Mouse (Mus musculus) limb, embryonic 13.5 days (tissue): ENCODE data around the gene Tekt2. TPM values are rescaled to one million over a fixed set of nuclear protein-coding genes. Genes with fewer than 3 reads are reported as not detected.
A peak's percentile ranks its signal among the peaks of the same experiment; 100 is the strongest.

Experiments used
- ATAC-seq: fragments of 200-750 bp; cut with Nextera tagmentation; 2 replicates; pipeline ENCODE4 v1.8.0; 2017; ENCODE audit warnings: low read depth, moderate number of reproducible peaks, moderate TSS enrichment; ENCODE audit not compliant: low FRiP score
- H3K27ac ChIP-seq: fragments of 300-500 bp; sonication (generic); 2 replicates; pipeline ENCODE4 v1.5.1; 2015; ENCODE audit warnings: inconsistent platforms, mild to moderate bottlenecking, moderate library complexity
- H3K27me3 ChIP-seq: fragments of 300-500 bp; sonication (generic); 2 replicates; pipeline ENCODE4 v1.6.1; 2015; ENCODE audit warnings: mild to moderate bottlenecking, inconsistent platforms
- H3K36me3 ChIP-seq: fragments of 300-500 bp; sonication (generic); 2 replicates; pipeline ENCODE4 v1.6.1; 2015; ENCODE audit warnings: inconsistent platforms, mild to moderate bottlenecking, moderate library complexity
- H3K4me1 ChIP-seq: fragments of 300-500 bp; sonication (generic); 2 replicates; pipeline ENCODE4 v1.6.1; 2015; ENCODE audit warnings: inconsistent platforms
- H3K4me2 ChIP-seq: fragments of 300-500 bp; sonication (generic); replicated peaks from 2 replicates; pipeline ENCODE4 v1.6.1; 2015; ENCODE audit warnings: inconsistent platforms, mild to moderate bottlenecking, moderate library complexity
- H3K4me3 ChIP-seq: fragments of 300-500 bp; sonication (generic); 2 replicates; pipeline ENCODE4 v1.5.1; 2015; ENCODE audit warnings: moderate library complexity, mild to moderate bottlenecking, inconsistent platforms
- H3K9ac ChIP-seq: fragments of 300-500 bp; sonication (generic); 2 replicates; pipeline ENCODE4 v1.6.1; 2015; ENCODE audit warnings: mild to moderate bottlenecking, inconsistent platforms
- H3K9me3 ChIP-seq: fragments of 300-500 bp; sonication (generic); 2 replicates; pipeline ENCODE4 v1.6.1; 2016; ENCODE audit warnings: inconsistent platforms
- WGBS: fragments of 180-500 bp; shearing (Covaris S2); methylation state at CpG from one replicate; pipeline ENCODE4 v1.1.7; 2015; 5-methylcytosine and 5-hydroxymethylcytosine counted together
- polyA plus RNA-seq: library from polyadenylated mRNA; unstranded; fragments of >200 nt; fragmentation: Nextera tagmentation; extraction: Ambion mirVana; gene quantifications from 2 replicates; pipeline ENCODE4 v1.2.1, GENCODE M21; 2015

Tekt2 gene
- polyA plus RNA-seq, 1 experiment from 2014 or later, result 23.6 TPM

DNA sequence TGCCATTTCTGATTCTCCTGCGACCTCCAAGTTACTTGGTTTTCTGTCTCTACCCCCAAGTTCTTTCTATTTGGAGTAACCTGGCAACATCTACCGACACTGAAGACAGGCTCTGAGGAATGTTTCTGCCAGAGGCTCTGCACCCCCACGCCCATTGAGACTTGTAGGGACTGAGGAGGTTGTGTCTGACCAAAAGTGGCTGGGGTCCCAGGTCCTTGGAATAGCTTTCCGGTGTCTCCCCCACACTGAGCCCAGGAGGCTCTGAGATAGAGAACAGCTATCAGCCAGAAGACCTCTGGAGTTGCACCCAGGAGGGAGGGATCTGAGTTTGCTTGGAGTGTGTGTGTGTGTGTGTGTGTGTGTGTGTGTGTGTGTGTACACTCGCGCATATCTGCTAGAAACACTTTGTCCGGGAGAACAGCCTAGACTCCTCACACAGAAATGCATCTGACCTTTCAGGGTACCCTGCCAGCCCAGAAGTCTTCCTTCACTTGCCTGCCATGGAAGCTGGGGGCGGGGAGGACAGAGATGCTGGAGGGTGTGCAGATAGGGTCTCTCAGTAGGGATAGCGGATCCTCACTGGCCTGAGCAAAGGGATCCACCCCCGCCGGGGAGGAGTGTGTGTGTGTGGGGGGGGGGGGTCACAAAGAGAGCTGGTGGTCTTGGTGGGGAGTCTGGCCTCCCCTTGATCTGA is 38.0 kb downstream of the Tekt2 start:
- Histone ChIP-seq H3K4me3 (peak overlapping the region; percentile 59), H3K27ac (peak overlapping the region; percentile 40; the same call in 1 of the 2 replicates), H3K9ac (peak overlapping the region; percentile 79), H3K9me3 (peaks cover 6% of the 10 kb centered on the region; the same call in 1 of the 2 replicates), H3K4me2 (peak overlapping the region; percentile 73), H3K36me3 (no peaks in the 10 kb centered on the region), H3K4me1 (peaks cover 61% of the 10 kb centered on the region), H3K27me3 (peaks cover 66% of the 10 kb centered on the region)
- WGBS, result 44% methylated on average over 11 of the region's 11 CpGs
- ATAC-seq, result no peak

GRCm38 (mm10) chr4:126286492-126286891 is 39.0 kb downstream of the Tekt2 start, which contains the start of gene Col8a2:
Gene Col8a2, plus strand, starts transcription at chr4:126286793.
- Histone ChIP-seq H3K9me3 (peaks cover 6% of the 10 kb centered on the region; the same call in 1 of the 2 replicates), H3K4me3 (peak within 1 kb of the TSS; percentile 59), H3K4me2 (peak within 1 kb of the TSS; percentile 73), H3K4me1 (peaks cover 67% of the 10 kb centered on the region), H3K27me3 (peaks cover 66% of the 10 kb centered on the region), H3K36me3 (no peaks in the 10 kb centered on the region), H3K9ac (peak within 1 kb of the TSS; percentile 79), H3K27ac (peak within 1 kb of the TSS; percentile 55)
- peak; percentile 57 for ATAC-seq
- 2% methylated on average over 39 of the region's 42 CpGs for WGBS

GRCm38 (mm10) chr4:126283582-126283981 is 41.9 kb downstream of the Tekt2 start:
- Histone ChIP-seq H3K9ac (no peak overlapping the region), H3K9me3 (peaks cover 6% of the 10 kb centered on the region; the same call in 1 of the 2 replicates), H3K27ac (no peak overlapping the region), H3K4me1 (peaks cover 74% of the 10 kb centered on the region), H3K36me3 (no peaks in the 10 kb centered on the region), H3K27me3 (peaks cover 47% of the 10 kb centered on the region), H3K4me3 (no peak overlapping the region), H3K4me2 (no peak overlapping the region)
- 88% methylated on average over 8 of the region's 8 CpGs for WGBS
- no peak for ATAC-seq

DNA sequence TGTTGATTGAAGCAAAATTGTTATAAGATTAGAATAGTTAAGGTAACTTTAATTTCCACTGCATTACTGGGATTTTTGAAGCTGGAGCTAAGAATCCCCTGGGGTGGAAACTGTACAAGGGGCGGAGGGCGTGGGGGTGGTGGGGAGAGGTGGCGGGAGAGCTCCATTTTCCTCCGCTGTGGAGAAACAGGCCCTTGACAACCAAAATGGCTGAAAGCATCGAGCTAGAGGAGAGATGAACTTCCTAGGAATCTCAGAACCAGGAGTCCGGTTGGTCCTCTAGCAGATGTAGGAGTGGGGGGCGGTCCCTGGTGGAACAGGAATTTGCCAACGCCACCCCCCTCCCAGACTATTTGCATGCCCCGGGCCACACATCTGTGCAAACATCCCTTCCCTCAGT is 43.8 kb downstream of the Tekt2 start:
- WGBS, result 49% methylated on average over 9 of the region's 9 CpGs
- H3K27me3 ChIP-seq, result peaks cover 29% of the 10 kb centered on the region
- H3K4me3 ChIP-seq, result no peak overlapping the region
- H3K9me3 ChIP-seq, result peaks cover 6% of the 10 kb centered on the region; the same call in 1 of the 2 replicates
- no peak for ATAC-seq
- peaks cover 68% of the 10 kb centered on the region for H3K4me1 ChIP-seq
- peak overlapping the region; percentile 15; the same call in 1 of the 2 replicates for H3K27ac ChIP-seq
- H3K4me2 ChIP-seq, result peak overlapping the region; percentile 14; the same call in 1 of the 2 replicates
- no peaks in the 10 kb centered on the region for H3K36me3 ChIP-seq
- H3K9ac ChIP-seq, result no peak overlapping the region

DNA sequence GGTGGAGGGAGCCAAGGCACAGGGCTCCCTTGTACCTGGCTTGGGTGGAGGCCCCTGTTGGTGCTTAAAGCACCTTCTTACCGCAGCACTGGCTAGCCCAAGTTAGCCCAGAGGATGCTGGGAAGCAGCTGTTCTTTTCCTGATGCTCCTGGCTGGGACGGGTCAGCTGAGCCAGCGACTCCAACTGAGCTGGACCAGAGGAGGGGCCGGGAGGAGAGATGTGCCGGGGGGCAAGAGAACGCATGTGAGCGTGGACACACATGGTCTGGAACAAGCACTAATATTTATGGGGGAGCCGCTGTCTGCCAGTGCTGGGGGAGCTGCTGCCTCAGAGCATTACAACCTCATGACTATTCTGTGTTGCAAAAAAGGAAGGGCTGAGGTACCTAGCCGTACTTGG is 46.5 kb downstream of the Tekt2 start:
- H3K9me3 ChIP-seq, result no peaks in the 10 kb centered on the region
- peaks cover 5% of the 10 kb centered on the region; the same call in 1 of the 2 replicates for H3K27me3 ChIP-seq
- peak overlapping the region; percentile 96 for H3K27ac ChIP-seq
- no peak; the same call in 1 of the 2 replicates for ATAC-seq
- H3K4me1 ChIP-seq, result peaks cover 56% of the 10 kb centered on the region
- H3K4me3 ChIP-seq, result peak overlapping the region; percentile 0; the same call in 1 of the 2 replicates
- peaks cover 18% of the 10 kb centered on the region for H3K36me3 ChIP-seq
- 28% methylated on average over 9 of the region's 9 CpGs for WGBS
- H3K4me2 ChIP-seq, result peak overlapping the region; percentile 55
- H3K9ac ChIP-seq, result no peak overlapping the region

- no peak overlapping the region for H3K9ac ChIP-seq
- peaks cover 53% of the 10 kb centered on the region for H3K4me1 ChIP-seq
- peak overlapping the region; percentile 16 for H3K4me3 ChIP-seq
- peak overlapping the region; percentile 55 for H3K4me2 ChIP-seq
- peak overlapping the region; percentile 96 for H3K27ac ChIP-seq
- H3K27me3 ChIP-seq, result 0 out of 2 replicates have a peak, but pooled peaks cover 3% of the 10 kb centered on the region
- ATAC-seq, result peak; percentile 84
- H3K36me3 ChIP-seq, result peaks cover 22% of the 10 kb centered on the region
- no peaks in the 10 kb centered on the region for H3K9me3 ChIP-seq
- 4% methylated on average over 9 of the region's 9 CpGs for WGBS
Measured at GRCm38 (mm10) chr4:126278565-126278915, 46.9 kb downstream of the Tekt2 start.

GRCm38 (mm10) chr4:126277906-126278564 is 47.5 kb downstream of the Tekt2 start:
- peak overlapping the region; percentile 96 for H3K27ac ChIP-seq

DNA sequence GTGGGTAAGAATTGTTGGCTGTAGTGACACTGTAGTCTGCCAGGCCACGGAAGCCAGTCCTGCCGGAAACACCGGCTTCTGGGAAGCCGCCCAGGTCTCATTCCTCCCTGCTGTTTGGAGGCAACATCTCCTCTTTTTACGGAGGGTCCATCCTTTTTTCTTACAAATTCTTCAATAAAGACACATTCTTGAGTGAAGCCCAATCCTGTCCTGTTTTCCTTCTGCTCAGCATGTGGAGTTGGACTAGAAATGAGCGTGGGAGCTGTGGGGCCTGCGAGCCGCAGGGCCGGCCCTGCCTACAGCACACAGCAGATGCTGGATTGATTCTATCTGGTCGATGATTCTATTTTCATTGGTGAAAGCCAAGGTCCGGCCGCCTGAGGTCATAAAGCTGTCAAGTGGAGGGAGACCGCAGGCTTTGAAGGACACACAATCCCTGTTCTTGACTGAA is 49.8 kb downstream of the Tekt2 start:
- no peak for ATAC-seq
- Histone ChIP-seq H3K4me3 (no peak overlapping the region), H3K27ac (no peak overlapping the region), H3K9me3 (no peaks in the 10 kb centered on the region), H3K9ac (no peak overlapping the region), H3K36me3 (peaks cover 38% of the 10 kb centered on the region), H3K27me3 (no peaks in the 10 kb centered on the region), H3K4me1 (peaks cover 32% of the 10 kb centered on the region), H3K4me2 (no peak overlapping the region)
- WGBS, result 84% methylated on average over 13 of the region's 13 CpGs

More at GRCm38 (mm10) chr4:126277906-126278564, 47.5 kb downstream of the Tekt2 start:
- 3% methylated on average over 13 of the region's 13 CpGs for WGBS
- H3K9me3 ChIP-seq, result no peaks in the 10 kb centered on the region
- H3K4me3 ChIP-seq, result peak overlapping the region; percentile 16
- H3K36me3 ChIP-seq, result peaks cover 27% of the 10 kb centered on the region
- peaks cover 53% of the 10 kb centered on the region for H3K4me1 ChIP-seq
- H3K4me2 ChIP-seq, result peak overlapping the region; percentile 55
- no peaks in the 10 kb centered on the region for H3K27me3 ChIP-seq
- ATAC-seq, result peak; percentile 77
- peak overlapping the region; percentile 43; the same call in 1 of the 2 replicates for H3K9ac ChIP-seq

- no peak overlapping the region for H3K4me3 ChIP-seq
- no peak overlapping the region for H3K4me2 ChIP-seq
- WGBS, result 91% methylated on average over 4 of the region's 4 CpGs
Measured at GRCm38 (mm10) chr4:126275081-126275480, 50.4 kb downstream of the Tekt2 start.

DNA sequence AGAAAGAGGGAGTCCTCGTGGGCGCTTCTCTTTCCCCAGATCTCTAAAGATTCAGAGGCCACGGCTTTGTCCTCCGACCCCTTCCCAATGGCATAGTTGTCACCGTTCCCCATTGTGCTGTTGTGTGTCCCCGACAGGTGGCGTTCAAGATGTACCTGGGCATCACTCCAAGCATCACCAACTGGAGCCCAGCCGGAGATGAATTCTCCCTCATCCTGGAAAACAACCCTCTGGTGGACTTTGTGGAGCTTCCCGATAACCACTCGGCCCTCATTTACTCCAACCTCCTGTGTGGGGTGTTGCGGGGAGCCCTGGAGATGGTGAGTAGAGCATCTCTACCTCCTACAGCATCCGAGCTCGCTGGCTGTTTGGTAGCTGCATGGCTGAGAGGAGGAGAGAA is 51.7 kb downstream of the Tekt2 start:
- no peak overlapping the region for H3K9ac ChIP-seq
- H3K27me3 ChIP-seq, result no peaks in the 10 kb centered on the region
- no peak overlapping the region for H3K4me2 ChIP-seq
- H3K9me3 ChIP-seq, result no peaks in the 10 kb centered on the region
- H3K4me3 ChIP-seq, result no peak overlapping the region
- WGBS, result 80% methylated on average over 13 of the region's 13 CpGs
- no peak overlapping the region for H3K27ac ChIP-seq
- H3K36me3 ChIP-seq, result peaks cover 38% of the 10 kb centered on the region
- H3K4me1 ChIP-seq, result peaks cover 15% of the 10 kb centered on the region
- ATAC-seq, result no peak

More at GRCm38 (mm10) chr4:126275081-126275480, 50.4 kb downstream of the Tekt2 start:
- no peak for ATAC-seq
- Histone ChIP-seq H3K36me3 (peaks cover 38% of the 10 kb centered on the region), H3K9ac (no peak overlapping the region), H3K27ac (no peak overlapping the region), H3K27me3 (no peaks in the 10 kb centered on the region), H3K4me1 (peaks cover 27% of the 10 kb centered on the region), H3K9me3 (no peaks in the 10 kb centered on the region)
